Mouse (Mus musculus): ENCODE results near the gene Znrf1. TPM values are rescaled to one million over a fixed set of nuclear protein-coding genes. Genes with fewer than 3 reads are reported as not detected.

Znrf1 gene
- total and polyA plus RNA-seq, 2 experiments from 2014 or later = 96.5 to 234 TPM

- no peak for TF ChIP-seq CTCF (IDR thresholded peaks at IDR 0.05)
- H3K4me3 ChIP-seq (ENCODE audit: low read depth, low read length) = no peak overlapping the region
- ATAC-seq (ENCODE audit: low FRiP score) = no peak
- no peak for DNase-seq (ENCODE audit: low spot score)
- 78% methylated on average over 9 of the region's 9 CpGs for WGBS
- H3K4me1 ChIP-seq (ENCODE audit: insufficient read depth, low read length) = peaks cover 18% of the 10 kb centered on the region; the same call in 1 of the 2 replicates
- no peak overlapping the region for H3K4me2 ChIP-seq (ENCODE audit: low read depth, low read length, poor library complexity, severe bottlenecking)
- no peaks in the 10 kb centered on the region for H3K36me3 ChIP-seq (ENCODE audit: insufficient read depth, low read length)
- H3K27ac ChIP-seq (ENCODE audit: low read depth, low read length) = no peak overlapping the region
- no peaks in the 10 kb centered on the region for H3K9me3 ChIP-seq (ENCODE audit: low read length)
- H3K27me3 ChIP-seq (ENCODE audit: insufficient read depth, low read length) = no peaks in the 10 kb centered on the region
- H3K9ac ChIP-seq (replicated peaks; ENCODE audit: low read length, poor library complexity, severe bottlenecking) = no peak overlapping the region
These were observed 64.0 kb downstream of the Znrf1 start for GRCm38 (mm10) chr8:111599707-111600444.

- Histone ChIP-seq H3K4me3 (ENCODE audit: low read depth, low read length) (no peak overlapping the region), H3K4me1 (ENCODE audit: insufficient read depth, low read length) (0 out of 2 replicates have a peak, but pooled peaks cover 9% of the 10 kb centered on the region), H3K27me3 (ENCODE audit: insufficient read depth, low read length) (no peaks in the 10 kb centered on the region), H3K9ac (replicated peaks; ENCODE audit: low read length, poor library complexity, severe bottlenecking) (no peak overlapping the region), H3K9me3 (ENCODE audit: low read length) (no peaks in the 10 kb centered on the region), H3K27ac (ENCODE audit: low read depth, low read length) (no peak overlapping the region), H3K36me3 (ENCODE audit: insufficient read depth, low read length) (no peaks in the 10 kb centered on the region), H3K4me2 (ENCODE audit: low read depth, low read length, poor library complexity, severe bottlenecking) (no peak overlapping the region)
- WGBS = 94% methylated on average over 4 of the region's 4 CpGs
- TF ChIP-seq CTCF (IDR thresholded peaks at IDR 0.05) = no peak
- ATAC-seq (ENCODE audit: low FRiP score) (no peak), DNase-seq (ENCODE audit: low spot score) (no peak)
These were observed 66.2 kb downstream of the Znrf1 start for GRCm38 (mm10) chr8:111602050-111602449.

- H3K36me3 ChIP-seq (ENCODE audit: insufficient read depth, low read length) = no peaks in the 10 kb centered on the region; the same call in 1 of the 2 replicates
- no peak overlapping the region for H3K9ac ChIP-seq (replicated peaks; ENCODE audit: low read length, poor library complexity, severe bottlenecking)
- no peak overlapping the region for H3K27ac ChIP-seq (ENCODE audit: low read depth, low read length)
- no peaks in the 10 kb centered on the region for H3K9me3 ChIP-seq (ENCODE audit: low read length)
- 0 out of 2 replicates have a peak, but pooled peaks cover 2% of the 10 kb centered on the region for H3K4me1 ChIP-seq (ENCODE audit: insufficient read depth, low read length)
- H3K4me2 ChIP-seq (ENCODE audit: low read depth, low read length, poor library complexity, severe bottlenecking) = no peak overlapping the region
- 83% methylated on average over 2 of the region's 2 CpGs for WGBS
- ATAC-seq (ENCODE audit: low FRiP score) = no peak
- no peak overlapping the region for H3K4me3 ChIP-seq (ENCODE audit: low read depth, low read length)
- no peak for DNase-seq (ENCODE audit: low spot score)
- no peak for TF ChIP-seq CTCF (IDR thresholded peaks at IDR 0.05)
- no peaks in the 10 kb centered on the region for H3K27me3 ChIP-seq (ENCODE audit: insufficient read depth, low read length)
These were observed 69.1 kb downstream of the Znrf1 start for GRCm38 (mm10) chr8:111604986-111605385.

GRCm38 (mm10) chr8:111606961-111607360 lies 71.1 kb downstream of the Znrf1 start:
- Histone ChIP-seq H3K36me3 (ENCODE audit: insufficient read depth, low read length) (no peaks in the 10 kb centered on the region; the same call in 1 of the 2 replicates), H3K9ac (replicated peaks; ENCODE audit: low read length, poor library complexity, severe bottlenecking) (no peak overlapping the region), H3K27ac (ENCODE audit: low read depth, low read length) (no peak overlapping the region), H3K4me1 (ENCODE audit: insufficient read depth, low read length) (0 out of 2 replicates have a peak, but pooled peaks cover 2% of the 10 kb centered on the region), H3K4me3 (ENCODE audit: low read depth, low read length) (no peak overlapping the region), H3K4me2 (ENCODE audit: low read depth, low read length, poor library complexity, severe bottlenecking) (no peak overlapping the region), H3K27me3 (ENCODE audit: insufficient read depth, low read length) (no peaks in the 10 kb centered on the region), H3K9me3 (ENCODE audit: low read length) (no peaks in the 10 kb centered on the region)
- TF ChIP-seq CTCF (IDR thresholded peaks at IDR 0.05) = no peak
- no peak for DNase-seq (ENCODE audit: low spot score)
- 90% methylated on average over 9 of the region's 9 CpGs for WGBS
- no peak for ATAC-seq (ENCODE audit: low FRiP score)

GRCm38 (mm10) chr8:111607414-111607813 lies 71.5 kb downstream of the Znrf1 start:
- Histone ChIP-seq H3K4me3 (ENCODE audit: low read depth, low read length) (no peak overlapping the region), H3K4me2 (ENCODE audit: low read depth, low read length, poor library complexity, severe bottlenecking) (no peak overlapping the region), H3K36me3 (ENCODE audit: insufficient read depth, low read length) (no peaks in the 10 kb centered on the region; the same call in 1 of the 2 replicates), H3K27me3 (ENCODE audit: insufficient read depth, low read length) (no peaks in the 10 kb centered on the region), H3K4me1 (ENCODE audit: insufficient read depth, low read length) (0 out of 2 replicates have a peak, but pooled peaks cover 2% of the 10 kb centered on the region), H3K27ac (ENCODE audit: low read depth, low read length) (no peak overlapping the region), H3K9ac (replicated peaks; ENCODE audit: low read length, poor library complexity, severe bottlenecking) (no peak overlapping the region), H3K9me3 (ENCODE audit: low read length) (no peaks in the 10 kb centered on the region)
- WGBS = 96% methylated on average over 7 of the region's 7 CpGs
- no peak for DNase-seq (ENCODE audit: low spot score)
- no peak for ATAC-seq (ENCODE audit: low FRiP score)
- TF ChIP-seq CTCF (IDR thresholded peaks at IDR 0.05) = no peak

- H3K9ac ChIP-seq (replicated peaks; ENCODE audit: low read length, poor library complexity, severe bottlenecking) = no peak overlapping the region
- no peaks in the 10 kb centered on the region for H3K9me3 ChIP-seq (ENCODE audit: low read length)
- no peak overlapping the region for H3K4me2 ChIP-seq (ENCODE audit: low read depth, low read length, poor library complexity, severe bottlenecking)
- DNase-seq (ENCODE audit: low spot score) (no peak), ATAC-seq (ENCODE audit: low FRiP score) (no peak)
- TF ChIP-seq CTCF (IDR thresholded peaks at IDR 0.05) = no peak
- no peaks in the 10 kb centered on the region; the same call in 1 of the 2 replicates for H3K36me3 ChIP-seq (ENCODE audit: insufficient read depth, low read length)
- no peak overlapping the region for H3K4me3 ChIP-seq (ENCODE audit: low read depth, low read length)
- no peak overlapping the region for H3K27ac ChIP-seq (ENCODE audit: low read depth, low read length)
- no peaks in the 10 kb centered on the region for H3K4me1 ChIP-seq (ENCODE audit: insufficient read depth, low read length)
- 84% methylated on average over 5 of the region's 5 CpGs for WGBS
- H3K27me3 ChIP-seq (ENCODE audit: insufficient read depth, low read length) = no peaks in the 10 kb centered on the region
These were observed 77.3 kb downstream of the Znrf1 start for GRCm38 (mm10) chr8:111613181-111613580.
